12 mouse cellular contexts compared by ENCODE assay signal in the genomic region with DNA sequence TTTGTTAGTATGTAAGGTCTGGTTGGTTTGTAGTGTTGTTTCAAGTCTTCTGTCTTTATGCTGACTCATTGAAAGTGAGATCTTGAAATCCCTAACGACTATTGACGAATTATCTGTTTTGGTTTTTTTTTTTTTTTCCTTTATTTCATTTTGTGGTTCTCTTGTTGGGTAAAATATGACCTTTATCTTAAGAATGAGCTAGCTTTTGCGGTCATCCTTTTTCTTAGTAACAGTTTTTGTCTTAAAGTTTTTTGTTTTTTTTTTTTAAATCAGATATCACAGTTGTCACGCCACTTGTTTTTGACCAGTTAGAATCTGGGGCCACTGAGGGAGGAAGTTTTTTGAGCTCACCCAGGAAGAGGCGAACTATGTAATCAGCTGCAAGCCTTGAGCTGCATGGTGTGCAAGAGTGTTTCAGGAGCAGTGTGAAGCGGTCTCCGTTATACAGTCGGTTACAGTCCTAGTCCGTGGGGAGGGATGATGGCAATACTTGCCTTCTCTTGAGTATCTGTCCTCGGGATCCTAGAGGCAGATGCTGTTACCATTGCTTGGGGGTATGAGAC. TPM values are rescaled to one million over a fixed set of nuclear protein-coding genes. Genes with fewer than 3 reads are reported as not detected.
A peak's percentile ranks its signal among the peaks of the same experiment; 100 is the strongest.
DNase-seq lines count a peak whose midpoint lies in the region; ATAC-seq and TF ChIP-seq lines count a peak whose summit lies in the region.
"Had no signal": no experiment of that assay in that cellular context is flagged by ENCODE, and none has a peak within 500 bp of the region (broad histone marks: within the 10 kb centered on the region; RNA-seq: fewer than 3 reads in every experiment).

No protein-coding gene starts in this region.

- H3K4me1 ChIP-seq in spleen, adult 2 months (ENCODE audit: control insufficient read depth, insufficient read depth, insufficient read length): peaks cover 19% of the 10 kb centered on the region

- TF ChIP-seq POLR2A in spleen, adult 2 months (IDR thresholded peaks at IDR 0.05; ENCODE audit: low read depth, low read length): no peak

- peak; percentile 11 for ATAC-seq in inflammation-experienced regulatory T-cells, adult 6 months

- intact Hi-C loops in gastrocnemius, adult 2 months (cut with DNase I): no loop called here

- DNase-seq in gastrocnemius, adult 2 months: no peak
- DNase-seq in gastrocnemius, postnatal 25 days: no peak
- no peak for DNase-seq in spleen, adult 2 months (ENCODE audit: low read depth in 1 of 2, low spot score in 2 of 2)
- no peak for DNase-seq in spleen, adult 12 weeks (ENCODE audit: low spot score)
- peak; percentile 44 for DNase-seq in naive thymus-derived CD4-positive, alpha-beta T cell, adult 2 months (ENCODE audit: low read depth)
- DNase-seq in layer of hippocampus, adult 9-10 months (ENCODE audit: low spot score): no peak
- no peak for DNase-seq in spleen, postnatal 14 days (ENCODE audit: low spot score in 2 of 2)

- peaks cover 6% of the 10 kb centered on the region for H3K36me3 ChIP-seq in spleen, adult 2 months (ENCODE audit: control insufficient read depth, insufficient read depth, low read length)

- H3K4me3 ChIP-seq in gastrocnemius, adult 2 months: peak overlapping the region; percentile 72
- H3K4me3 ChIP-seq in spleen, adult 2 months (ENCODE audit: extremely low read depth, insufficient read depth, insufficient read length): no peak overlapping the region; the same call in 1 of the 2 replicates
- H3K4me3 ChIP-seq: embryonic facial prominence, embryonic 13.5 days; heart, embryonic 12.5 days; left cerebral cortex, adult 2 months had no signal

- TF ChIP-seq CTCF in gastrocnemius, adult 2 months (IDR thresholded peaks at IDR 0.05): no peak
- no peak for TF ChIP-seq CTCF in spleen, adult 2 months (IDR thresholded peaks at IDR 0.05; ENCODE audit: extremely low read depth, insufficient read depth, insufficient read length, insufficient replicate concordance)

- no peaks in the 10 kb centered on the region for H3K27me3 ChIP-seq in spleen, adult 2 months (ENCODE audit: control insufficient read depth, insufficient read depth, low read length)
- H3K27me3 ChIP-seq: embryonic facial prominence, embryonic 13.5 days; heart, embryonic 12.5 days; lung, embryonic 15.5 days had no signal

- H3K27ac ChIP-seq in gastrocnemius, adult 2 months: peak overlapping the region; percentile 3; the same call in 1 of the 2 replicates
- H3K27ac ChIP-seq in spleen, adult 2 months (ENCODE audit: insufficient read depth, low read length): peak overlapping the region; percentile 17; the same call in 1 of the 2 replicates
- H3K27ac ChIP-seq: embryonic facial prominence, embryonic 13.5 days; left cerebral cortex, adult 2 months; lung, embryonic 15.5 days had no signal

- WGBS in spleen, adult 2 months: 61% methylated on average over 10 of the region's 10 CpGs

RNA-seq across cellular contexts. Expression of a gene that starts 37.9 kb away (rescaled TPM):
- 100 to 1,000 TPM; 113 to 123 TPM for total RNA-seq in gastrocnemius, adult 2 months (2021)
- 10 to 100 TPM; 88.3 to 97.4 TPM for total RNA-seq in gastrocnemius, postnatal 25 days (2021)
- polyA plus RNA-seq in spleen, adult 2 months (2012; rRNA removed): 16.5 and 18.9 TPM in 2 replicates
- 10 to 100 TPM; 19.0 to 34.2 (median 32.9) TPM for polyA plus RNA-seq in inflammation-experienced regulatory T-cells, adult 6 months (2017; shearing (Covaris generic))
